8 mouse cellular contexts compared by ENCODE assay signal in the genomic region with DNA sequence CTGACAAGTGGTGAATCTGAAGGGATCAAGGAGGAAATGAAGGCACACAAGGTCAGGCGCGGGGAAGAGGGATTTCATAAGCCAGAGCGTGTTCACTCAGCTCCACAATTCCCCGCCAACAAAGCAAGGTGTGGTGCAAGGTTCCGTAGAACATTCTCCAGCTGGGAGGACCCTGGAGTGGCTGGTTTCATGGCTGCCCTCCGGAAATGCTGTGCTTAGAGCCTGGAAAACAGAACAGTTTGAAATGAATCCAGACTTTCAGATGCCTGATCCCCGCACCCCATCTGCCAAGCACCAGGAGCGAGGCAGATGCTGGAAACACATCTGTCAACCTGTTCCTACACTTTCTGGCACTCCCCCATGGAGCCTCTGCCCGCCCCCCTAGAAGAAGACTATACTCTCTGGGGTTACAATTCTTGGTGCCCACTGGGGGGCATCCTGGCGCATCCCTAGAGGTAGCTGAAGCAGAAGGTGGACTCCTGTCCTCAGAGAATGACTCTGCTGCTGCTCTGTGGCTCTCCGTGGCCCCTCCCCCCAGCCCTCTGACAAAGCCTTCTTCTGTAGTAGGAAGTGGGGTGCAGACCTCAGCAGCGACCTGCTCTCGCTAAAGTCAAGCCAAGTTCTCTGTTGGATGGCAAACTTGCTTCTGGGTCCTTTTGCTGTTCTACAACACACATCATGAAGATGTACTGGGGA. TPM values are rescaled to one million over a fixed set of nuclear protein-coding genes. Genes with fewer than 3 reads are reported as not detected.
DNase-seq lines count a peak whose midpoint lies in the region; TF ChIP-seq lines count a peak whose summit lies in the region.

No protein-coding gene starts in this region.

- DNase-seq in gastrocnemius, postnatal 14 days, result peak; percentile 7
- no peak for DNase-seq in gastrocnemius, adult 2 months
- peak; percentile 89 for DNase-seq in A20 (ENCODE audit: low read depth, low spot score)
- DNase-seq in embryo, embryonic 10 days (ENCODE audit: low spot score), result peak; percentile 17
- peak; percentile 36 for DNase-seq in induced T-regulatory cell, adult 2 months (ENCODE audit: low read depth)
- DNase-seq in mesoderm, embryonic 11.5 days (ENCODE audit: low read depth, low spot score), result peak; percentile 8
- DNase-seq in spleen, adult 12 weeks (ENCODE audit: low spot score), result no peak
- DNase-seq in layer of hippocampus, adult 9-11 months, result no peak

- TF ChIP-seq CTCF in gastrocnemius, adult 2 months (IDR thresholded peaks at IDR 0.05), result no peak

- intact Hi-C loops in gastrocnemius, postnatal 14 days (cut with DNase I; ENCODE audit: low total_unique reads), result no loop called here
- intact Hi-C loops in gastrocnemius, adult 2 months (cut with DNase I), result no loop called here

- no peak overlapping the region for H3K4me3 ChIP-seq in gastrocnemius, adult 2 months

- no peak overlapping the region for H3K27ac ChIP-seq in gastrocnemius, adult 2 months

RNA-seq across cellular contexts. Expression of a gene that starts 54.5 kb away (rescaled TPM):
- 10 to 100 TPM; 13.3 to 28.3 TPM for total RNA-seq in gastrocnemius, postnatal 14 days (2021)
- total RNA-seq in gastrocnemius, adult 2 months (2021), result 10 to 100 TPM; 86.4 to 94.2 TPM

Comparison
In these comparisons a context has a peak if more than half of its experiments do, and no peak if none do; other contexts are left out.
1. DNase-seq: peak in gastrocnemius, postnatal 14 days (single experiment), A20 (single experiment), embryo, embryonic 10 days (single experiment), induced T-regulatory cell, adult 2 months (single experiment) and mesoderm, embryonic 11.5 days (single experiment); none in gastrocnemius, adult 2 months (single experiment), spleen, adult 12 weeks (single experiment) and layer of hippocampus, adult 9-11 months (single experiment).